Mouse (Mus musculus) layer of hippocampus, adult 11-12 months (tissue): ENCODE results near the gene Slc5a11.
A peak's percentile ranks its signal among the peaks of the same experiment; 100 is the strongest.

Experiments used
- DNase-seq: peaks from one replicate; pipeline ENCODE4 v3.0.0; 2022; ENCODE audit warnings: low spot score

Gene Slc5a11

GRCm38 (mm10) chr7:123214365-123215075 lies at the start of gene Slc5a11:
Slc5a11 (plus strand) TSS chr7:123214780.
- no peak for DNase-seq

GRCm38 (mm10) chr7:123167436-123167835 lies 47.1 kb upstream of the Slc5a11 start:
- no peak for DNase-seq

GRCm38 (mm10) chr7:123169618-123170017 lies 45.0 kb upstream of the Slc5a11 start:
- no peak for DNase-seq

- DNase-seq: no peak
Measured at GRCm38 (mm10) chr7:123172101-123172500, 42.5 kb upstream of the Slc5a11 start.

GRCm38 (mm10) chr7:123177215-123177614 lies 37.4 kb upstream of the Slc5a11 start:
- DNase-seq: no peak

GRCm38 (mm10) chr7:123181787-123182701 lies 32.5 kb upstream of the Slc5a11 start:
- DNase-seq: no peak

- DNase-seq: no peak
Measured at GRCm38 (mm10) chr7:123184891-123185290, 29.7 kb upstream of the Slc5a11 start.

GRCm38 (mm10) chr7:123186463-123186862 lies 28.1 kb upstream of the Slc5a11 start:
- DNase-seq: no peak

- no peak for DNase-seq
Measured at GRCm38 (mm10) chr7:123187246-123187645, 27.3 kb upstream of the Slc5a11 start.

GRCm38 (mm10) chr7:123188462-123188861 lies 26.1 kb upstream of the Slc5a11 start:
- no peak for DNase-seq

- DNase-seq: no peak
Measured at GRCm38 (mm10) chr7:123189762-123190161, 24.8 kb upstream of the Slc5a11 start.

- no peak for DNase-seq
Measured at GRCm38 (mm10) chr7:123191731-123192130, 22.8 kb upstream of the Slc5a11 start.

GRCm38 (mm10) chr7:123193201-123193600 lies 21.4 kb upstream of the Slc5a11 start:
- no peak for DNase-seq

- DNase-seq: no peak
Measured at GRCm38 (mm10) chr7:123194696-123195095, 19.9 kb upstream of the Slc5a11 start.

- no peak for DNase-seq
Measured at GRCm38 (mm10) chr7:123196432-123196831, 18.1 kb upstream of the Slc5a11 start.

- DNase-seq: no peak
Measured at GRCm38 (mm10) chr7:123198695-123199094, 15.9 kb upstream of the Slc5a11 start.

- DNase-seq: no peak
Measured at GRCm38 (mm10) chr7:123199151-123199550, 15.4 kb upstream of the Slc5a11 start.

GRCm38 (mm10) chr7:123199656-123200206 lies 14.8 kb upstream of the Slc5a11 start:
- DNase-seq: no peak

GRCm38 (mm10) chr7:123200722-123201121 lies 13.9 kb upstream of the Slc5a11 start:
- no peak for DNase-seq

- DNase-seq: peak; percentile 70
Measured at GRCm38 (mm10) chr7:123205261-123205660, 9.3 kb upstream of the Slc5a11 start.

- DNase-seq: no peak
Measured at GRCm38 (mm10) chr7:123207561-123207960, 7.0 kb upstream of the Slc5a11 start.

- no peak for DNase-seq
Measured at GRCm38 (mm10) chr7:123209864-123210263, 4.7 kb upstream of the Slc5a11 start.

- DNase-seq: no peak
Measured at GRCm38 (mm10) chr7:123211461-123211860, 3.1 kb upstream of the Slc5a11 start.
